Mouse (Mus musculus) MEL (cell line): Measurements from ENCODE around the gene Gm26920. TPM values are rescaled to one million over a fixed set of nuclear protein-coding genes. Genes with fewer than 3 reads are reported as not detected.

Source experiments
- DNase-seq: peaks from one replicate; pipeline ENCODE4 v3.0.0; 2011; ENCODE audit warnings: low read depth, low spot score
- H3K27ac ChIP-seq: 2 replicates; pipeline ENCODE4 v1.5.1; 2012; ENCODE audit warnings: low read depth, mild to moderate bottlenecking, control low read depth, low read length, moderate library complexity; ENCODE audit not compliant: control insufficient read depth
- H3K27me3 ChIP-seq, 2 experiments: fragments of 150-350 bp in 1 of 2; sonication (generic) in 1 of 2; 2 replicates each; pipeline ENCODE4 v1.6.1; 2012; ENCODE audit warnings: low read length in 2 of 2, mild to moderate bottlenecking in 2 of 2, improper control_type of control experiment in 1 of 2, moderate library complexity in 1 of 2; ENCODE audit not compliant: insufficient read depth in 2 of 2, control insufficient read depth in 1 of 2
- H3K36me3 ChIP-seq, 2 experiments: 2 replicates each; pipeline ENCODE4 v1.6.1; 2012 to 2014; ENCODE audit warnings: low read length in 2 of 2, improper control_type of control experiment in 1 of 2, inconsistent platforms in 1 of 2, mild to moderate bottlenecking in 1 of 2; ENCODE audit not compliant: insufficient read depth in 2 of 2, control insufficient read depth in 1 of 2
- H3K4me1 ChIP-seq, 2 experiments: fragments of 150-350 bp in 1 of 2; sonication (generic) in 1 of 2; 2 replicates each; pipeline ENCODE4 v1.6.1; 2012; ENCODE audit warnings: low read length in 2 of 2, improper control_type of control experiment in 1 of 2, mild to moderate bottlenecking in 1 of 2; ENCODE audit not compliant: insufficient read depth in 2 of 2, control insufficient read depth in 1 of 2
- H3K4me3 ChIP-seq, 2 experiments: fragments of 150-350 bp in 1 of 2; sonication (generic) in 1 of 2; 2 replicates each; pipeline ENCODE4 v1.5.1; 2012; ENCODE audit warnings: low read depth in 2 of 2, low read length in 2 of 2, mild to moderate bottlenecking in 2 of 2, moderate library complexity in 2 of 2, control low read depth in 1 of 2, improper control_type of control experiment in 1 of 2; ENCODE audit not compliant: control insufficient read depth in 1 of 2, insufficient read depth in 1 of 2
- H3K79me2 ChIP-seq: 2 replicates; pipeline ENCODE4 v1.6.1; 2012; ENCODE audit warnings: mild to moderate bottlenecking, low read length, moderate library complexity; ENCODE audit not compliant: control insufficient read depth, poor library complexity, insufficient read depth
- H3K9ac ChIP-seq: 2 replicates; pipeline ENCODE4 v1.6.1; 2012; ENCODE audit warnings: low read depth, mild to moderate bottlenecking, control low read depth, low read length, moderate library complexity; ENCODE audit not compliant: control insufficient read depth, poor library complexity, severe bottlenecking
- H3K9me3 ChIP-seq: fragments of 150-350 bp; sonication (generic); replicated peaks from 2 replicates; pipeline ENCODE4 v1.6.1; 2012; ENCODE audit warnings: mild to moderate bottlenecking, low read length, improper control_type of control experiment, moderate library complexity; ENCODE audit not compliant: insufficient read depth
- BHLHE40 ChIP-seq: IDR thresholded peaks from 2 replicates; pipeline ENCODE4 v1.6.1; 2012; ENCODE audit warnings: low read depth, mild to moderate bottlenecking, inconsistent platforms, low read length, improper control_type of control experiment, borderline replicate concordance
- CHD1 ChIP-seq: IDR thresholded peaks from 2 replicates; pipeline ENCODE4 v1.6.1; 2012; ENCODE audit warnings: low read depth, mild to moderate bottlenecking, inconsistent platforms, low read length, improper control_type of control experiment
- ELF1 ChIP-seq: IDR thresholded peaks from 2 replicates; pipeline ENCODE4 v1.6.1; 2014; ENCODE audit warnings: low read depth, mild to moderate bottlenecking, inconsistent platforms, low read length, improper control_type of control experiment, moderate library complexity
- EP300 ChIP-seq, 2 experiments: IDR thresholded peaks; 2 replicates each; pipeline ENCODE4 v1.6.1; 2011; ENCODE audit warnings: improper control_type of control experiment in 2 of 2, low read length in 2 of 2, low read depth in 1 of 2, mild to moderate bottlenecking in 1 of 2
- GABPA ChIP-seq: IDR thresholded peaks from 2 replicates; pipeline ENCODE4 v1.6.1; 2012; ENCODE audit warnings: low read depth, mild to moderate bottlenecking, inconsistent platforms, low read length, improper control_type of control experiment, moderate library complexity
- GATA1 ChIP-seq: IDR thresholded peaks from 2 replicates; pipeline ENCODE4 v1.6.1; 2011; ENCODE audit warnings: low read depth, low read length, improper control_type of control experiment
- HCFC1 ChIP-seq: IDR thresholded peaks from 2 replicates; pipeline ENCODE4 v1.6.1; 2012; ENCODE audit warnings: low read depth, mild to moderate bottlenecking, inconsistent platforms, low read length, improper control_type of control experiment, moderate library complexity
- JUND ChIP-seq: IDR thresholded peaks from 2 replicates; pipeline ENCODE4 v1.6.1; 2011; ENCODE audit warnings: low read depth, mild to moderate bottlenecking, improper control_type of control experiment, low read length
- MAFK ChIP-seq: IDR thresholded peaks from 2 replicates; pipeline ENCODE4 v1.6.1; 2011; ENCODE audit warnings: low read depth, mild to moderate bottlenecking, low read length, improper control_type of control experiment, borderline replicate concordance
- MAX ChIP-seq: IDR thresholded peaks from 2 replicates; pipeline ENCODE4 v1.6.1; 2011; ENCODE audit warnings: low read length, improper control_type of control experiment
- MEF2A ChIP-seq: IDR thresholded peaks from 2 replicates; pipeline ENCODE4 v1.6.1; 2014; ENCODE audit warnings: low read depth, mild to moderate bottlenecking, inconsistent platforms, low read length, improper control_type of control experiment; ENCODE audit not compliant: poor library complexity, insufficient replicate concordance, severe bottlenecking; ENCODE audit errors: extremely low read depth
- MYB ChIP-seq: IDR thresholded peaks from 2 replicates; pipeline ENCODE4 v1.6.1; 2011; ENCODE audit warnings: mild to moderate bottlenecking, low read depth, low read length, improper control_type of control experiment
- NRF1 ChIP-seq: IDR thresholded peaks from 2 replicates; pipeline ENCODE4 v1.6.1; 2014; ENCODE audit warnings: low read depth, mild to moderate bottlenecking, inconsistent platforms, low read length, improper control_type of control experiment, moderate library complexity; ENCODE audit not compliant: poor library complexity, insufficient read depth, severe bottlenecking
- POLR2A ChIP-seq, 2 experiments: IDR thresholded peaks; 2 replicates each; pipeline ENCODE4 v1.6.1; 2011 to 2012; ENCODE audit warnings: low read length in 2 of 2, mild to moderate bottlenecking in 2 of 2, control low read depth in 1 of 2, improper control_type of control experiment in 1 of 2, low read depth in 1 of 2, moderate library complexity in 1 of 2; ENCODE audit not compliant: control insufficient read depth in 1 of 2, insufficient read depth in 1 of 2, poor library complexity in 1 of 2
- POLR2AphosphoS2 ChIP-seq: IDR thresholded peaks from 2 replicates; pipeline ENCODE4 v1.6.1; 2011; ENCODE audit warnings: low read length, improper control_type of control experiment
- POLR2AphosphoS5 ChIP-seq: IDR thresholded peaks from 2 replicates; pipeline ENCODE4 v1.6.1; 2012; ENCODE audit warnings: low read depth, borderline replicate concordance, mild to moderate bottlenecking, inconsistent platforms, low read length, moderate library complexity, mixed read lengths
- RCOR1 ChIP-seq: IDR thresholded peaks from 2 replicates; pipeline ENCODE4 v1.6.1; 2012; ENCODE audit warnings: low read depth, mild to moderate bottlenecking, inconsistent platforms, low read length, improper control_type of control experiment
- SIN3A ChIP-seq: IDR thresholded peaks from 2 replicates; pipeline ENCODE4 v1.6.1; 2012; ENCODE audit warnings: low read length, improper control_type of control experiment, inconsistent platforms
- SMC3 ChIP-seq: IDR thresholded peaks from 2 replicates; pipeline ENCODE4 v1.6.1; 2011; ENCODE audit warnings: low read depth, low read length, improper control_type of control experiment
- TAL1 ChIP-seq: IDR thresholded peaks from 2 replicates; pipeline ENCODE4 v1.6.1; 2012; ENCODE audit warnings: mild to moderate bottlenecking, inconsistent platforms, low read length, moderate library complexity, mixed read lengths
- TBP ChIP-seq: IDR thresholded peaks from 2 replicates; pipeline ENCODE4 v1.8.0; 2011; ENCODE audit warnings: low read depth, low read length, improper control_type of control experiment
- USF1 ChIP-seq: IDR thresholded peaks from 2 replicates; pipeline ENCODE4 v1.6.1; 2014; ENCODE audit warnings: low read depth, mild to moderate bottlenecking, inconsistent platforms, low read length, improper control_type of control experiment, moderate library complexity
- ZC3H11A ChIP-seq: IDR thresholded peaks from 2 replicates; pipeline ENCODE4 v1.6.1; 2012; ENCODE audit warnings: low read depth, mild to moderate bottlenecking, inconsistent platforms, low read length, improper control_type of control experiment
- ZMIZ1 ChIP-seq: IDR thresholded peaks from 2 replicates; pipeline ENCODE4 v1.6.1; 2012; ENCODE audit warnings: low read depth, mild to moderate bottlenecking, inconsistent platforms, low read length, improper control_type of control experiment, moderate library complexity
- polyA plus RNA-seq, 2 experiments: library from polyadenylated mRNA; stranded (reverse) in 1 of 2; unstranded in 1 of 2; fragments of >175 nt in 1 of 2; fragments of >200 nt in 1 of 2; gene quantifications; 2 replicates each; pipeline versions ENCODE4 v1.2.1 to v1.2.4; 2012; ENCODE audit warnings: low replicate concordance in 2 of 2, low read depth in 1 of 2; ENCODE audit not compliant: insufficient read length in 2 of 2, insufficient read depth in 1 of 2, missing spikeins in 1 of 2
- total RNA-seq: library from RNA; depleted of rRNA; stranded (reverse); fragments of 300-350 nt; gene quantifications from 2 replicates; pipeline ENCODE4 v1.2.3, GENCODE M21; 2012

Gene Gm26920
- total and polyA plus RNA-seq, 3 experiments, result 0.62 TPM; not detected in 2

DNA sequence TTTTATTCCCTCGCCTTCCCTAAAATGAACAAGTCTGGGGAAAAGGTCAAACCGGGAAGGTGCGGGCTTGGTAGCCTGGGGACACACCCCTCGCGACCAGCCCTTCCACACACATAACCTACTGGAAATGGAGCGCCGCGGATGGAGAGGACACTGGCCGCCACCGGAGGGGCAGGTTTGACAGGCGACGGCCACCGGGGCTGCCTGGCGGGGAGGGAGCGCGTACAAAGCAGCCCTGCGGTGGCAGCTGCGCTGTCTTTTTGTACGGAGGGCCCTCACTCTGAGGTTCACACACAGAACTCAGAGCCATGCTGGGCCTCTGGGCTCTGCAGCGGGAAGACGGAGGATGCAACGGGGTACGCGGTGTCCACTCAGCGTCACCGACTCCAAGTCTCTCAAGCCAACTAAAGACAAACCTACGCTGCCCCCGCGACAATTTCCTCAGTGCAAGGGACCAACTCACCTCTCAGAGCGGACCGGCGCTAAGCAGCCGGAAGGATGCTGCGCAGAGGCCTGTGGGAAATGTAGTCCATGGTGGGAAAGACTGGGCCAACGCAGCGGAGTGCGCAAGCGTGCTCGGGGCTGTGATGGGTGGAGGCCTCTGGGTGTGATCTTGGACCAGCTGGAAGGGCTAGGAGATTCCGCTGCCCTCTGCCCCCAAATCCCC is 39.2 kb downstream of the Gm26920 start, which contains the start of gene Zfp14:
Zfp14 (minus strand) TSS at position 499 of the 667 bp plus-strand sequence.
- H3K4me1 ChIP-seq, result peaks cover 3 to 4% of the 10 kb centered on the region in 2 experiments; a peak in 3 of 4 replicates
- no peaks in the 10 kb centered on the region for H3K27me3 ChIP-seq
- H3K79me2 ChIP-seq, result no peaks in the 10 kb centered on the region
- H3K27ac ChIP-seq, result no peak within 1 kb of the TSS
- DNase-seq, result peak; percentile 92
- H3K36me3 ChIP-seq, result peaks cover 0 to 5% of the 10 kb centered on the region in 2 experiments; a peak in 2 of 4 replicates
- peak within 1 kb of the TSS; percentile 71 for H3K9ac ChIP-seq
- H3K4me3 ChIP-seq, result peak within 1 kb of the TSS; percentile 82 to 90
- no peaks in the 10 kb centered on the region for H3K9me3 ChIP-seq
- TF ChIP-seq HCFC1 (peak; percentile 99), ELF1 (peak; percentile 84), POLR2AphosphoS2 (no peak), POLR2A (IDR thresholded peaks at IDR 0.05; ENCODE audit: control insufficient read depth in 1 of 2, insufficient read depth in 1 of 2, low read depth in 1 of 2, low read length in 2 of 2, poor library complexity in 1 of 2) (peak in 1 of 2 experiments; percentile 72; a peak in 3 of 4 replicates), SIN3A (peak; percentile 70), ZC3H11A (no peak), JUND (no peak), NRF1 (peak; percentile 79), TBP (0 out of 2 replicates have a peak, but pooled peaks have one; percentile 46)
- TF ChIP-seq, all 39 proteins: peak for 6

DNA sequence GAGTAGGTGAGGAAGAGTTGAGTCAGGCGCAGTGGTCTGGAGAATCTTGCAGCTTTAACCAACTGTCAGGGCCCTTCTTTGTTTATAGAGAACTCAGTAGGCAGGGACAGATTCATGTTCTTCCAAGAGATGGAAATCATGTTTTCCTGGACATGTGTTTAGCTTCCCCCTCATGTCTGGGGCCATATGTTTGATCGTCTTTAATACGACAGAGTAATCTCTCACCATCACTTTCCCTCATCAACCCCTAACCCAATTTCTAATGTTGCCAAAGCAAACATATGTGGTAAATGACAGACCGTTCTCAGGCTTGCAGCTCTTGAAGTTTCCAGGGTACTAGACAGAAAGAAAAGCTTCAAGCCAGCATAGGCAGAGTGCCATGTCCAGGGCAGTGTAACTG is 42.1 kb downstream of the Gm26920 start:
- no peaks in the 10 kb centered on the region for H3K79me2 ChIP-seq
- no peaks in the 10 kb centered on the region for H3K9me3 ChIP-seq
- H3K4me1 ChIP-seq, result peaks cover 3 to 4% of the 10 kb centered on the region in 2 experiments; a peak in 3 of 4 replicates
- no peak overlapping the region for H3K27ac ChIP-seq
- H3K27me3 ChIP-seq, result no peaks in the 10 kb centered on the region
- H3K9ac ChIP-seq, result no peak overlapping the region
- TF ChIP-seq BHLHE40 (no peak), GABPA (no peak), CHD1 (no peak), HCFC1 (no peak), MAX (no peak), SIN3A (no peak), USF1 (no peak)
- peaks cover 0 to 5% of the 10 kb centered on the region in 2 experiments; a peak in 2 of 4 replicates for H3K36me3 ChIP-seq
- DNase-seq, result no peak
- no peak overlapping the region for H3K4me3 ChIP-seq

DNA sequence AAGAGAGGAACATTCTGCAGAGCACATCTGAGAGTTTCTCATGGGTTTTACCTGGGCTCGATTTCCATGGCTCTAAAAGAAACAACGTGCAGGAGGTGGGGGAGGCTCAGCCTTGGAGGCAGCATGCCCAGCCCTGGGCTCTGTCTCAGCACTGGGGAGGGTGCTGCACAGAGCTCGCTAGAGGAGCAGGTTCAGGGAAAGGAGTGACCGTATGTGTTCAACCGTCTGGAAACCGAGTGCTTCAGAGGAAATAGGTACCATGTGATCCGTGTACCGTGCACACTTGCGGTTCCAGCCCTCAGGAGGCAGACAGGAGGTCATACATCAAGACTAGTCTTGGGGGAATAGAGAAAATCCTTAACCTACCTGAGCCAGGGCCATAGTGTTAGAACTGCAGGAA is 45.9 kb downstream of the Gm26920 start:
- H3K4me3 ChIP-seq, result no peak overlapping the region
- no peaks in the 10 kb centered on the region for H3K79me2 ChIP-seq
- DNase-seq, result no peak
- H3K4me1 ChIP-seq, result no peaks in the 10 kb centered on the region
- no peaks in the 10 kb centered on the region for H3K27me3 ChIP-seq
- no peaks in the 10 kb centered on the region for H3K9me3 ChIP-seq
- no peak overlapping the region for H3K27ac ChIP-seq
- H3K36me3 ChIP-seq, result no peaks in the 10 kb centered on the region
- no peak overlapping the region for H3K9ac ChIP-seq
- TF ChIP-seq POLR2AphosphoS5, result no peak
- TF ChIP-seq GATA1, result no peak
- no peak for TF ChIP-seq MYB
- TF ChIP-seq SMC3, result no peak
- no peak for TF ChIP-seq ELF1
- TF ChIP-seq MEF2A, result no peak
- no peak for TF ChIP-seq NRF1
- no peak for TF ChIP-seq MAFK
- TF ChIP-seq RCOR1, result no peak
- TF ChIP-seq EP300 (IDR thresholded peaks at IDR 0.05; ENCODE audit: low read depth in 1 of 2, low read length in 2 of 2), result no peak
- TF ChIP-seq TAL1, result no peak
- TF ChIP-seq TBP, result no peak
- TF ChIP-seq BHLHE40, result no peak
- TF ChIP-seq SIN3A, result no peak
- no peak for TF ChIP-seq ZMIZ1
- no peak for TF ChIP-seq HCFC1
